Mouse (Mus musculus) E14TG2a.4 (cell line): ENCODE data around the gene Dagla.

Experiments
- H3K27me3 ChIP-seq: 2 replicates; pipeline ENCODE4 v1.6.1; 2014; ENCODE audit warnings: low read length, control low read depth; ENCODE audit not compliant: insufficient read depth
- H3K36me3 ChIP-seq: 2 replicates; pipeline ENCODE4 v1.6.1; 2014; ENCODE audit warnings: low read length, control low read depth; ENCODE audit not compliant: insufficient read depth
- H3K4me1 ChIP-seq: replicated peaks from 2 replicates; pipeline ENCODE4 v1.6.1; 2014; ENCODE audit warnings: low read depth, low read length, control low read depth
- H3K4me3 ChIP-seq: replicated peaks from 2 replicates; pipeline ENCODE4 v1.5.1; 2014; ENCODE audit warnings: mild to moderate bottlenecking, low read length
- H3K9me3 ChIP-seq: 2 replicates; pipeline ENCODE4 v1.6.1; 2014; ENCODE audit warnings: low read length, control low read depth
- CTCF ChIP-seq: conservative IDR thresholded peaks from 2 replicates; pipeline ENCODE4 v1.5.1; 2014; ENCODE audit warnings: low read length
- NANOG ChIP-seq: IDR thresholded peaks from 2 replicates; pipeline ENCODE4 v1.6.1; 2014; ENCODE audit warnings: borderline replicate concordance, low read length, mixed read lengths
- POU5F1 ChIP-seq: IDR thresholded peaks from 2 replicates; pipeline ENCODE4 v1.6.1; 2014; ENCODE audit warnings: low read length, borderline replicate concordance

Gene Dagla

GRCm38 (mm10) chr19:10304395-10304794 is 282 bp downstream of the Dagla start:
- Histone ChIP-seq H3K4me1 (peaks cover 24% of the 10 kb centered on the region), H3K27me3 (peaks cover 78% of the 10 kb centered on the region), H3K4me3 (peak overlapping the region; percentile 86), H3K36me3 (no peaks in the 10 kb centered on the region), H3K9me3 (no peaks in the 10 kb centered on the region)
- no peak for TF ChIP-seq CTCF
- no peak for TF ChIP-seq POU5F1
- no peak for TF ChIP-seq NANOG

- peaks cover 86% of the 10 kb centered on the region for H3K27me3 ChIP-seq
- H3K36me3 ChIP-seq, result no peaks in the 10 kb centered on the region
- peaks cover 29% of the 10 kb centered on the region for H3K4me1 ChIP-seq
- H3K4me3 ChIP-seq, result no peak overlapping the region
- TF ChIP-seq POU5F1 (no peak), CTCF (no peak), NANOG (no peak)
- no peaks in the 10 kb centered on the region for H3K9me3 ChIP-seq
Measured at GRCm38 (mm10) chr19:10302852-10303251, 1.8 kb downstream of the Dagla start.

- peaks cover 86% of the 10 kb centered on the region for H3K27me3 ChIP-seq
- no peaks in the 10 kb centered on the region for H3K9me3 ChIP-seq
- peaks cover 34% of the 10 kb centered on the region for H3K4me1 ChIP-seq
- no peak for TF ChIP-seq POU5F1
- no peak for TF ChIP-seq CTCF
- no peak for TF ChIP-seq NANOG
- no peaks in the 10 kb centered on the region for H3K36me3 ChIP-seq
- H3K4me3 ChIP-seq, result no peak overlapping the region
Measured at GRCm38 (mm10) chr19:10301866-10302356, 2.8 kb downstream of the Dagla start.

GRCm38 (mm10) chr19:10301263-10301662 is 3.4 kb downstream of the Dagla start:
- Histone ChIP-seq H3K36me3 (no peaks in the 10 kb centered on the region), H3K27me3 (peaks cover 84% of the 10 kb centered on the region), H3K4me1 (peaks cover 40% of the 10 kb centered on the region), H3K9me3 (no peaks in the 10 kb centered on the region), H3K4me3 (no peak overlapping the region)
- no peak for TF ChIP-seq CTCF
- no peak for TF ChIP-seq POU5F1
- no peak for TF ChIP-seq NANOG

GRCm38 (mm10) chr19:10300809-10301208 is 3.9 kb downstream of the Dagla start:
- TF ChIP-seq POU5F1 (no peak), NANOG (no peak), CTCF (no peak)
- peaks cover 45% of the 10 kb centered on the region for H3K4me1 ChIP-seq
- no peaks in the 10 kb centered on the region for H3K36me3 ChIP-seq
- H3K27me3 ChIP-seq, result peaks cover 84% of the 10 kb centered on the region
- H3K4me3 ChIP-seq, result no peak overlapping the region
- H3K9me3 ChIP-seq, result no peaks in the 10 kb centered on the region

- TF ChIP-seq NANOG, result no peak
- no peak for TF ChIP-seq CTCF
- TF ChIP-seq POU5F1, result no peak
- peaks cover 55% of the 10 kb centered on the region for H3K4me1 ChIP-seq
- peaks cover 79% of the 10 kb centered on the region for H3K27me3 ChIP-seq
- no peaks in the 10 kb centered on the region for H3K9me3 ChIP-seq
- no peaks in the 10 kb centered on the region for H3K36me3 ChIP-seq
- no peak overlapping the region for H3K4me3 ChIP-seq
Measured at GRCm38 (mm10) chr19:10298268-10298667, 6.4 kb downstream of the Dagla start.

GRCm38 (mm10) chr19:10297041-10297503 is 7.6 kb downstream of the Dagla start:
- H3K4me1 ChIP-seq, result peaks cover 55% of the 10 kb centered on the region
- TF ChIP-seq CTCF (no peak), POU5F1 (no peak), NANOG (no peak)
- peaks cover 74% of the 10 kb centered on the region for H3K27me3 ChIP-seq
- peak overlapping the region; percentile 43 for H3K4me3 ChIP-seq
- H3K36me3 ChIP-seq, result no peaks in the 10 kb centered on the region
- no peaks in the 10 kb centered on the region for H3K9me3 ChIP-seq

- peaks cover 73% of the 10 kb centered on the region for H3K27me3 ChIP-seq
- no peaks in the 10 kb centered on the region for H3K9me3 ChIP-seq
- H3K4me1 ChIP-seq, result peaks cover 60% of the 10 kb centered on the region
- TF ChIP-seq NANOG (no peak), POU5F1 (no peak), CTCF (no peak)
- H3K4me3 ChIP-seq, result 0 out of 2 replicates have a peak overlapping the region, but pooled peaks have one; percentile 11
- H3K36me3 ChIP-seq, result no peaks in the 10 kb centered on the region
Measured at GRCm38 (mm10) chr19:10296306-10296705, 8.4 kb downstream of the Dagla start.
